ENCODE assay signal across 31 mouse cellular contexts in genomic region chr7:44492166-44492826, GRCm38 (mm10). TPM values are rescaled to one million over a fixed set of nuclear protein-coding genes. Genes with fewer than 3 reads are reported as not detected.
A peak's percentile ranks its signal among the peaks of the same experiment; 100 is the strongest.
DNase-seq lines count a peak whose midpoint lies in the region; ATAC-seq and TF ChIP-seq lines count a peak whose summit lies in the region.
"Had no signal": no experiment of that assay in that cellular context is flagged by ENCODE, and none has a peak within 500 bp of the region (broad histone marks: within the 10 kb centered on the region; RNA-seq: fewer than 3 reads in every experiment).

No protein-coding gene starts in this region.

- no peak overlapping the region for H3K4me2 ChIP-seq in forebrain, embryonic 11.5 days (ENCODE audit: low read depth, low read length, severe bottlenecking)
- no peak overlapping the region for H3K4me2 ChIP-seq in forebrain, embryonic 14.5 days (ENCODE audit: low read length)
- no peak overlapping the region for H3K4me2 ChIP-seq in heart, embryonic 13.5 days
- no peak overlapping the region for H3K4me2 ChIP-seq in neural tube, embryonic 13.5 days
- H3K4me2 ChIP-seq in neural tube, embryonic 15.5 days = no peak overlapping the region
- H3K4me2 ChIP-seq: embryonic facial prominence, embryonic 15.5 days; heart, embryonic 12.5 days; hindbrain, embryonic 13.5 days; limb, embryonic 15.5 days; lung, embryonic 14.5 days had no signal

- DNase-seq in forebrain, embryonic 11.5 days (ENCODE audit: low spot score) = peak; percentile 51
- no peak for DNase-seq in forebrain, embryonic 14.5 days (ENCODE audit: low spot score)
- DNase-seq in heart, adult 2 months = no peak
- peak; percentile 9 for DNase-seq in urinary bladder, postnatal 10 days (ENCODE audit: low spot score)
- no peak for DNase-seq in urinary bladder, postnatal 4 days (ENCODE audit: low spot score in 2 of 2)
- DNase-seq: adrenal gland, postnatal 14 days; cerebellum, adult 11 months; gastrocnemius, adult 2 months; heart, postnatal 10 days; kidney, adult 9 months; kidney, postnatal 14 days; layer of hippocampus, adult 9-11 months; lung, embryonic 14.5 days; lung, postnatal 14 days; retina, postnatal 1 day; right cerebral cortex, postnatal 14 days; thymus, postnatal 14 days had no signal

- intact Hi-C loops in heart, adult 2 months (cut with DNase I) = no loop called here

- whole genome bisulfite sequencing in forebrain, embryonic 11.5 days = 96% methylated on average over 20 of the region's 21 CpGs
- 91% methylated on average over 21 of the region's 21 CpGs for WGBS in forebrain, embryonic 14.5 days
- 88% methylated on average over 21 of the region's 21 CpGs for WGBS in heart, embryonic 13.5 days
- 92% methylated on average over 21 of the region's 21 CpGs for WGBS in heart, adult 2 months
- 91% methylated on average over 21 of the region's 21 CpGs for WGBS in neural tube, embryonic 13.5 days
- 96% methylated on average over 21 of the region's 21 CpGs for WGBS in neural tube, embryonic 15.5 days

- H3K9me3 ChIP-seq in forebrain, embryonic 11.5 days (ENCODE audit: control insufficient read depth, low read length) = no peaks in the 10 kb centered on the region
- no peaks in the 10 kb centered on the region for H3K9me3 ChIP-seq in forebrain, embryonic 14.5 days (replicated peaks; ENCODE audit: control insufficient read depth, low read length)
- no peaks in the 10 kb centered on the region for H3K9me3 ChIP-seq in heart, embryonic 13.5 days
- no peaks in the 10 kb centered on the region for H3K9me3 ChIP-seq in neural tube, embryonic 13.5 days
- H3K9me3 ChIP-seq in neural tube, embryonic 15.5 days (replicated peaks) = no peaks in the 10 kb centered on the region
- H3K9me3 ChIP-seq: embryonic facial prominence, embryonic 10.5 days; embryonic facial prominence, embryonic 15.5 days; heart, embryonic 12.5 days; hindbrain, embryonic 13.5 days; limb, embryonic 10.5 days; limb, embryonic 15.5 days had no signal

- no peak for ATAC-seq in forebrain, embryonic 11.5 days (replicated peaks; ENCODE audit: low FRiP score)
- ATAC-seq in forebrain, embryonic 14.5 days = no peak
- ATAC-seq in heart, embryonic 13.5 days (ENCODE audit: extremely low read depth, insufficient number of reproducible peaks, low FRiP score, low TSS enrichment) = no peak
- ATAC-seq in neural tube, embryonic 13.5 days (ENCODE audit: low read depth) = no peak
- no peak for ATAC-seq in neural tube, embryonic 15.5 days (ENCODE audit: low FRiP score)
- ATAC-seq: forebrain, embryonic 16.5 days; intestine, embryonic 16.5 days; midbrain, embryonic 16.5 days had no signal

- no peak for TF ChIP-seq EP300 in heart, adult 2 months (IDR thresholded peaks at IDR 0.05; ENCODE audit: insufficient read depth, low read depth, low read length)

- peaks cover 5% of the 10 kb centered on the region for H3K4me1 ChIP-seq in forebrain, embryonic 11.5 days (replicated peaks; ENCODE audit: control insufficient read depth, insufficient read depth, low read length)
- peaks cover 18% of the 10 kb centered on the region for H3K4me1 ChIP-seq in forebrain, embryonic 14.5 days (ENCODE audit: control insufficient read depth, insufficient read depth, low read length)
- peaks cover 32% of the 10 kb centered on the region for H3K4me1 ChIP-seq in heart, embryonic 13.5 days
- H3K4me1 ChIP-seq in heart, adult 2 months (ENCODE audit: control insufficient read depth, insufficient read depth, low read length) = peaks cover 6% of the 10 kb centered on the region
- peaks cover 29% of the 10 kb centered on the region for H3K4me1 ChIP-seq in neural tube, embryonic 13.5 days (replicated peaks)
- H3K4me1 ChIP-seq in neural tube, embryonic 15.5 days = peaks cover 28% of the 10 kb centered on the region

- H3K9ac ChIP-seq in forebrain, embryonic 11.5 days (ENCODE audit: low read length) = no peak overlapping the region
- no peak overlapping the region for H3K9ac ChIP-seq in forebrain, embryonic 14.5 days (ENCODE audit: low read length)
- 0 out of 2 replicates have a peak overlapping the region, but pooled peaks have one; percentile 7 for H3K9ac ChIP-seq in heart, embryonic 13.5 days
- H3K9ac ChIP-seq in heart, adult 2 months (ENCODE audit: low read depth, low read length) = no peak overlapping the region
- H3K9ac ChIP-seq in neural tube, embryonic 13.5 days = peak overlapping the region; percentile 22; the same call in 1 of the 2 replicates
- H3K9ac ChIP-seq in neural tube, embryonic 15.5 days (replicated peaks) = no peak overlapping the region
- H3K9ac ChIP-seq: embryonic facial prominence, embryonic 15.5 days; heart, embryonic 12.5 days; hindbrain, embryonic 13.5 days; limb, embryonic 15.5 days; liver, embryonic 14.5 days; lung, embryonic 14.5 days had no signal

- no peak for TF ChIP-seq POLR2A in heart, adult 2 months (IDR thresholded peaks at IDR 0.05; ENCODE audit: insufficient read depth, low read depth, low read length)

- H3K36me3 ChIP-seq in forebrain, embryonic 11.5 days (ENCODE audit: control insufficient read depth, insufficient read depth, low read length) = peaks cover 4% of the 10 kb centered on the region; the same call in 1 of the 2 replicates
- peaks cover 67% of the 10 kb centered on the region for H3K36me3 ChIP-seq in forebrain, embryonic 14.5 days (ENCODE audit: control insufficient read depth, insufficient read depth, low read length)
- H3K36me3 ChIP-seq in heart, embryonic 13.5 days = peaks cover 59% of the 10 kb centered on the region
- no peaks in the 10 kb centered on the region for H3K36me3 ChIP-seq in heart, adult 2 months (ENCODE audit: control insufficient read depth, insufficient read depth, low read length)
- peaks cover 64% of the 10 kb centered on the region for H3K36me3 ChIP-seq in neural tube, embryonic 13.5 days
- H3K36me3 ChIP-seq in neural tube, embryonic 15.5 days = peaks cover 53% of the 10 kb centered on the region

- no peak overlapping the region for H3K27ac ChIP-seq in forebrain, embryonic 11.5 days (ENCODE audit: low read depth, low read length)
- H3K27ac ChIP-seq in forebrain, embryonic 14.5 days (ENCODE audit: low read depth, low read length) = no peak overlapping the region
- no peak overlapping the region for H3K27ac ChIP-seq in heart, embryonic 13.5 days (replicated peaks)
- no peak overlapping the region for H3K27ac ChIP-seq in heart, adult 2 months
- no peak overlapping the region for H3K27ac ChIP-seq in neural tube, embryonic 13.5 days (replicated peaks)
- H3K27ac ChIP-seq in neural tube, embryonic 15.5 days (replicated peaks) = no peak overlapping the region
- H3K27ac ChIP-seq: embryonic facial prominence, embryonic 10.5 days; embryonic facial prominence, embryonic 15.5 days; gastrocnemius, adult 2 months; hindbrain, embryonic 13.5 days; limb, embryonic 10.5 days; limb, embryonic 15.5 days; liver, embryonic 14.5 days had no signal

- no peak for TF ChIP-seq CTCF in heart, adult 2 months (IDR thresholded peaks at IDR 0.05)

- no peaks in the 10 kb centered on the region for H3K27me3 ChIP-seq in forebrain, embryonic 11.5 days (ENCODE audit: control insufficient read depth, insufficient read depth, low read length)
- H3K27me3 ChIP-seq in forebrain, embryonic 14.5 days (replicated peaks; ENCODE audit: control insufficient read depth, insufficient read depth, low read length) = no peaks in the 10 kb centered on the region
- H3K27me3 ChIP-seq in heart, embryonic 13.5 days (replicated peaks) = no peaks in the 10 kb centered on the region
- H3K27me3 ChIP-seq in heart, adult 2 months (ENCODE audit: control insufficient read depth, insufficient read depth, low read length) = no peaks in the 10 kb centered on the region
- no peaks in the 10 kb centered on the region for H3K27me3 ChIP-seq in neural tube, embryonic 13.5 days
- H3K27me3 ChIP-seq in neural tube, embryonic 15.5 days (replicated peaks) = no peaks in the 10 kb centered on the region
- H3K27me3 ChIP-seq: embryonic facial prominence, embryonic 15.5 days; heart, embryonic 12.5 days; hindbrain, embryonic 13.5 days; limb, embryonic 15.5 days had no signal

- H3K4me3 ChIP-seq in forebrain, embryonic 11.5 days (ENCODE audit: low read depth, low read length) = no peak overlapping the region
- H3K4me3 ChIP-seq in forebrain, embryonic 14.5 days (ENCODE audit: low read depth, low read length) = no peak overlapping the region
- no peak overlapping the region for H3K4me3 ChIP-seq in heart, embryonic 13.5 days
- H3K4me3 ChIP-seq in heart, adult 2 months = no peak overlapping the region
- H3K4me3 ChIP-seq in neural tube, embryonic 13.5 days = no peak overlapping the region
- H3K4me3 ChIP-seq in neural tube, embryonic 15.5 days (replicated peaks) = no peak overlapping the region
- H3K4me3 ChIP-seq: embryonic facial prominence, embryonic 10.5 days; embryonic facial prominence, embryonic 15.5 days; gastrocnemius, adult 2 months; heart, embryonic 12.5 days; hindbrain, embryonic 13.5 days; limb, embryonic 10.5 days; limb, embryonic 15.5 days had no signal

- peaks cover 2% of the 10 kb centered on the region; the same call in 1 of the 2 replicates for H3K79me2 ChIP-seq in heart, adult 2 months (replicated peaks; ENCODE audit: control insufficient read depth, insufficient read depth, low read length)

RNA-seq across cellular contexts. Expression of gene Emc10, which starts 4.0 kb away (rescaled TPM):
- polyA plus RNA-seq in forebrain, embryonic 11.5 days (2014; fragmentation: Nextera tagmentation; extraction: Ambion mirVana) = 115 and 124 TPM in 2 replicates
- 147 and 154 TPM in 2 replicates for polyA plus RNA-seq in forebrain, embryonic 14.5 days (2014; fragmentation: Nextera tagmentation; extraction: Ambion mirVana)
- polyA plus RNA-seq in heart, embryonic 13.5 days (2015; fragmentation: Nextera tagmentation; extraction: Ambion mirVana) = 88.2 and 93.2 TPM in 2 replicates
- 10 to 100 TPM; 86.1 to 87.6 TPM for total RNA-seq in heart, adult 2 months (2021)
- polyA plus RNA-seq in heart, adult 2 months (2012; rRNA removed) = 152 and 180 TPM in 2 replicates
- 139 TPM in 2 replicates for polyA plus RNA-seq in neural tube, embryonic 13.5 days (2015; fragmentation: Nextera tagmentation; extraction: Ambion mirVana)
- 144 and 157 TPM in 2 replicates for polyA plus RNA-seq in neural tube, embryonic 15.5 days (2015; fragmentation: Nextera tagmentation; extraction: Ambion mirVana)

RNA-seq across cellular contexts. Expression of gene Fam71e1, which starts 4.1 kb away (rescaled TPM):
- polyA plus RNA-seq in forebrain, embryonic 11.5 days (2014; fragmentation: Nextera tagmentation; extraction: Ambion mirVana) = 22.3 and 25.3 TPM in 2 replicates
- polyA plus RNA-seq in forebrain, embryonic 14.5 days (2014; fragmentation: Nextera tagmentation; extraction: Ambion mirVana) = 13.0 and 24.0 TPM in 2 replicates
- 8.5 and 9.1 TPM in 2 replicates for polyA plus RNA-seq in heart, embryonic 13.5 days (2015; fragmentation: Nextera tagmentation; extraction: Ambion mirVana)
- 1 to 10 TPM; 2.6 to 3.3 TPM for total RNA-seq in heart, adult 2 months (2021)
- 4.1 and 6.4 TPM in 2 replicates for polyA plus RNA-seq in heart, adult 2 months (2012; rRNA removed)
- polyA plus RNA-seq in neural tube, embryonic 13.5 days (2015; fragmentation: Nextera tagmentation; extraction: Ambion mirVana) = 23.0 and 29.8 TPM in 2 replicates
- 22.6 and 23.2 TPM in 2 replicates for polyA plus RNA-seq in neural tube, embryonic 15.5 days (2015; fragmentation: Nextera tagmentation; extraction: Ambion mirVana)

RNA-seq across cellular contexts. Expression of gene Josd2, which starts 24.5 kb away (rescaled TPM):
- polyA plus RNA-seq in forebrain, embryonic 11.5 days (2014; fragmentation: Nextera tagmentation; extraction: Ambion mirVana) = 60.9 and 68.9 TPM in 2 replicates
- 49.3 and 50.5 TPM in 2 replicates for polyA plus RNA-seq in forebrain, embryonic 14.5 days (2014; fragmentation: Nextera tagmentation; extraction: Ambion mirVana)
- polyA plus RNA-seq in heart, embryonic 13.5 days (2015; fragmentation: Nextera tagmentation; extraction: Ambion mirVana) = 138 and 158 TPM in 2 replicates
- 100 to 1,000 TPM; 139 to 147 TPM for total RNA-seq in heart, adult 2 months (2021)
- polyA plus RNA-seq in heart, adult 2 months (2012; rRNA removed) = 211 and 242 TPM in 2 replicates
- 49.9 and 54.3 TPM in 2 replicates for polyA plus RNA-seq in neural tube, embryonic 13.5 days (2015; fragmentation: Nextera tagmentation; extraction: Ambion mirVana)
- 45.2 and 51.0 TPM in 2 replicates for polyA plus RNA-seq in neural tube, embryonic 15.5 days (2015; fragmentation: Nextera tagmentation; extraction: Ambion mirVana)

RNA-seq across cellular contexts. Expression of gene Aspdh, which starts 27.1 kb away (rescaled TPM):
- polyA plus RNA-seq in forebrain, embryonic 11.5 days (2014; fragmentation: Nextera tagmentation; extraction: Ambion mirVana) = 2.6 and 2.9 TPM in 2 replicates
- polyA plus RNA-seq in forebrain, embryonic 14.5 days (2014; fragmentation: Nextera tagmentation; extraction: Ambion mirVana) = 5.3 TPM in 2 replicates
- polyA plus RNA-seq in heart, embryonic 13.5 days (2015; fragmentation: Nextera tagmentation; extraction: Ambion mirVana) = 0.70 and 1.4 TPM in 2 replicates
- 1 to 10 TPM; 1.3 to 1.5 TPM for total RNA-seq in heart, adult 2 months (2021)
- polyA plus RNA-seq in heart, adult 2 months (2012; rRNA removed) = 2.4 and 2.6 TPM in 2 replicates
- 1.6 and 2.9 TPM in 2 replicates for polyA plus RNA-seq in neural tube, embryonic 13.5 days (2015; fragmentation: Nextera tagmentation; extraction: Ambion mirVana)
- polyA plus RNA-seq in neural tube, embryonic 15.5 days (2015; fragmentation: Nextera tagmentation; extraction: Ambion mirVana) = 2.2 and 4.2 TPM in 2 replicates
- total RNA-seq: gastrocnemius, adult 2 months had no signal
- polyA plus RNA-seq: embryonic facial prominence, embryonic 10.5 days; limb, embryonic 10.5 days had no signal

RNA-seq across cellular contexts. Expression of gene Mybpc2, which starts 32.2 kb away (rescaled TPM):
- 0.23 TPM in 1 of 2 replicates, not detected in the other for polyA plus RNA-seq in forebrain, embryonic 11.5 days (2014; fragmentation: Nextera tagmentation; extraction: Ambion mirVana)
- 0.10 TPM in 2 replicates for polyA plus RNA-seq in forebrain, embryonic 14.5 days (2014; fragmentation: Nextera tagmentation; extraction: Ambion mirVana)
- 2.2 and 2.4 TPM in 2 replicates for polyA plus RNA-seq in heart, embryonic 13.5 days (2015; fragmentation: Nextera tagmentation; extraction: Ambion mirVana)
- 10 to 100 TPM; 13.1 to 16.7 TPM for total RNA-seq in heart, adult 2 months (2021)
- 7.1 and 10.8 TPM in 2 replicates for polyA plus RNA-seq in heart, adult 2 months (2012; rRNA removed)
- polyA plus RNA-seq in neural tube, embryonic 13.5 days (2015; fragmentation: Nextera tagmentation; extraction: Ambion mirVana) = 0.08 and 0.22 TPM in 2 replicates
- polyA plus RNA-seq in neural tube, embryonic 15.5 days (2015; fragmentation: Nextera tagmentation; extraction: Ambion mirVana) = 0.14 and 0.36 TPM in 2 replicates
- polyA plus RNA-seq: liver, embryonic 14.5 days; neural tube, embryonic 11.5 days had no signal

Comparison
In these comparisons a context has a peak if more than half of its experiments do, and no peak if none do; other contexts are left out.
1. DNase-seq: peak in forebrain, embryonic 11.5 days (single experiment) and urinary bladder, postnatal 10 days (single experiment); none in forebrain, embryonic 14.5 days (single experiment), heart, adult 2 months (0 of 2) and urinary bladder, postnatal 4 days (0 of 2).
2. H3K9ac ChIP-seq: peak in heart, embryonic 13.5 days (single experiment) and neural tube, embryonic 13.5 days (single experiment); none in forebrain, embryonic 11.5 days (single experiment), forebrain, embryonic 14.5 days (single experiment), heart, adult 2 months (single experiment) and neural tube, embryonic 15.5 days (single experiment).